Mouse (Mus musculus): ENCODE measurements around the gene Specc1.

The Specc1 gene

GRCm38 (mm10) chr11:62263599-62263998 is 307.0 kb downstream of the Specc1 start:
- no peak for DNase-seq

GRCm38 (mm10) chr11:62264018-62264417 is 307.5 kb downstream of the Specc1 start:
- no peak for DNase-seq

GRCm38 (mm10) chr11:62265642-62266041 is 309.1 kb downstream of the Specc1 start:
- no peak for DNase-seq

DNA sequence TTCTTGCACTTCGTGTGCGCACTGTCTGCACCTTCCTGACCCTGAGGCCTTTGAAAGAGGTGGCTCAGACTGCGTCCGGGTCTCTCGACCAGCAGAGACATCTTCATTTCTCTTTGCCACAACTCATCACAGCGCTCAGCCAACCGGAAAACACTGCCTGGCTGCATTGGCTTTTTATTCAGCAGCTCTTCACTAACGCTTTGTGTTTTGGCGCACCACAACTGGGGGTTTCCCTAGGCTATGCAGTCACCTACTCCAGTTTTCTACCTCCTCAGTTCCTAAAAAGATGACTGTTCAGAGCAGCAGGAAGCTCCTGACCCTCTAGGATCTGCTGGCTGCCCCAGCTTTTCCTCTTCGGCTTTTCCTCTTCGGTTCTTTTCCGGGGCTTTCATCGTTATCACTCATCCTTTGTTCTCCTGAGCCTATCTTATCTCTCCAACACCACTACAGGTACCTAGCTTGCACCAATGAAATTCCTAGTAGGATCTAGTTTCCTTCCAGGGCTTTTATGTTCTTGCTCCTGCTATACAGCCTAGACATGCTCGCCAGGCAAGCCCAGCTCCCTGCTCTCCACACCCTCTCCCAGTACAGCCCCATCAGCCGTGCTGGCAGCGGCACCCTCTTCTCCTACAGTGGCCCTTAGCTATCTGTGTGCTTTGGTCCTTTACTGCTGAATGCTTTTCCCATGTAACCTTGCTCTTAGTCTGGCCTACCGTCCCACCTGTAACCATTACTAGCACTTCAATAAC is 310.1 kb downstream of the Specc1 start:
- DNase-seq, result no peak

- DNase-seq, result no peak
These were observed 311.8 kb downstream of the Specc1 start for GRCm38 (mm10) chr11:62268381-62268780.

- no peak for DNase-seq
These were observed 312.5 kb downstream of the Specc1 start for GRCm38 (mm10) chr11:62269097-62269496.

DNA sequence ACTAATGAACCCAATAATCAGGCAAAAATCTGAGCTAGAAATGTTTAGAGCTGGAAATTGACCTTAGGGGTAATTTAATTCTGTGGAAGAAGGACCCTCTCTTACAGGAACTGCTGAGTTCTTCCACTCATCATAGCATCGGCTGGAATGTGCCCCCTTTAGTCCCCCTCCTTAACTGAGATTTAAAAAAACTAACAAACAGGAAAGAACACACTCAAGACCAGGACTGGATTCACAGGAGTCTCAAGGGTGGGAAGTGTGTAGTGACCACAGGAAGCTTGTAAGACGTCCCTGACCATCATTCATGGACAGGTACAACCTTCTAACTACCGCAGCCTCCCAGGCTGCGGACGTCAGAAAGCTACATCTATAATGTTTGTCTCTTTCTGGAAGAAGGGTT is 314.3 kb downstream of the Specc1 start:
- no peak for DNase-seq
